Mouse (Mus musculus) neural tube, embryonic 14.5 days (tissue): ENCODE measurements around the gene Tapt1. TPM values are rescaled to one million over a fixed set of nuclear protein-coding genes. Genes with fewer than 3 reads are reported as not detected.

Experiments
- ATAC-seq: fragments of 200-750 bp; cut with Nextera tagmentation; 2 replicates; pipeline ENCODE4 v1.8.0; 2017; ENCODE audit warnings: low read depth, mild to moderate bottlenecking, moderate TSS enrichment, moderate library complexity
- H3K27ac ChIP-seq: fragments of 300-500 bp; sonication (generic); 2 replicates; pipeline ENCODE4 v1.5.1; 2014; ENCODE audit warnings: low read depth, mild to moderate bottlenecking, control low read depth, low read length, moderate library complexity, mixed read lengths
- H3K27me3 ChIP-seq: fragments of 300-500 bp; sonication (generic); 2 replicates; pipeline ENCODE4 v1.6.1; 2014; ENCODE audit warnings: low read length; ENCODE audit not compliant: control insufficient read depth, insufficient read depth
- H3K36me3 ChIP-seq: fragments of 300-500 bp; sonication (generic); 2 replicates; pipeline ENCODE4 v1.6.1; 2014; ENCODE audit warnings: low read length, mixed read lengths; ENCODE audit not compliant: control insufficient read depth, insufficient read depth
- H3K4me1 ChIP-seq: fragments of 300-500 bp; sonication (generic); 2 replicates; pipeline ENCODE4 v1.6.1; 2014; ENCODE audit warnings: low read length; ENCODE audit not compliant: control insufficient read depth, insufficient read depth
- H3K4me2 ChIP-seq: fragments of 300-500 bp; sonication (generic); 2 replicates; pipeline ENCODE4 v1.6.1; 2014; ENCODE audit warnings: mild to moderate bottlenecking, low read depth, low read length, control low read depth
- H3K4me3 ChIP-seq: fragments of 300-500 bp; sonication (generic); 2 replicates; pipeline ENCODE4 v1.5.1; 2014; ENCODE audit warnings: low read depth, low read length, control low read depth, mixed read lengths
- H3K9ac ChIP-seq: fragments of 300-500 bp; sonication (generic); replicated peaks from 2 replicates; pipeline ENCODE4 v1.6.1; 2014; ENCODE audit warnings: low read depth, mild to moderate bottlenecking, control low read depth, low read length, mixed read lengths
- H3K9me3 ChIP-seq: fragments of 300-500 bp; sonication (generic); 2 replicates; pipeline ENCODE4 v1.6.1; 2016; ENCODE audit warnings: low read length; ENCODE audit not compliant: control insufficient read depth
- WGBS: fragments of 180-500 bp; shearing (Covaris S2); extraction: QIAGEN DNeasy Blood & Tissue Kit; methylation state at CpG from one replicate; pipeline ENCODE4 v1.1.7; 2014; 5-methylcytosine and 5-hydroxymethylcytosine counted together
- polyA plus RNA-seq: library from polyadenylated mRNA; unstranded; fragments of >200 nt; fragmentation: Nextera tagmentation; extraction: Ambion mirVana; gene quantifications from 2 replicates; pipeline ENCODE4 v1.2.1, GENCODE M21; 2014

Gene Tapt1
- polyA plus RNA-seq, 1 experiment from 2014 or later, result 42.4 TPM

- Histone ChIP-seq H3K4me1 (no peaks in the 10 kb centered on the region), H3K36me3 (no peaks in the 10 kb centered on the region), H3K9ac (no peak overlapping the region), H3K27me3 (no peaks in the 10 kb centered on the region), H3K4me2 (no peak overlapping the region), H3K4me3 (no peak overlapping the region), H3K27ac (no peak overlapping the region), H3K9me3 (no peaks in the 10 kb centered on the region)
- 75% methylated on average over 7 of the region's 7 CpGs for WGBS
- ATAC-seq, result no peak
Observed at GRCm38 (mm10) chr5:44239187-44240136, 13.0 kb upstream of the Tapt1 start.

GRCm38 (mm10) chr5:44238201-44238600 is 11.8 kb upstream of the Tapt1 start:
- Histone ChIP-seq H3K27ac (no peak overlapping the region), H3K36me3 (no peaks in the 10 kb centered on the region), H3K27me3 (no peaks in the 10 kb centered on the region), H3K4me2 (no peak overlapping the region), H3K4me3 (no peak overlapping the region), H3K9me3 (no peaks in the 10 kb centered on the region), H3K4me1 (no peaks in the 10 kb centered on the region), H3K9ac (no peak overlapping the region)
- ATAC-seq, result no peak
- 89% methylated on average over 7 of the region's 7 CpGs for WGBS

DNA sequence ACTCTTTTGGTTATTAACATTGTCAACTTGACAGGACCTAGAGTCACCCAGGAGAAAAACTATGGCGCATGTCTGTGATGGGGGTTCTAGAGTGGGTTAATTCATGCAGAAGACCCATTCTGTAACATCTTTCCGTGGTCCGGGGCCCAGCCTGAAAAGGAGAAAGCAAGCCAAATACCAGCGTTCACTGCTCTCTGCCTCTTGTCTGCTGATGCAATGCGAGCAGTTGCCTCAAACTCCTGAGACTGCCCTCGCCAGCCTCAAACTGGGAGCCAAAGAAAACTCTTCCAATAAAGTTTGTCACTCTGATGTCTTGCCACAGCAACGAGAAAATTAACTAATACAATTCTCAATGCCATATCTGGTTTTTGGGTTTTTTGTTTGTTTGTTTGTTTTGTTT is 8.2 kb upstream of the Tapt1 start:
- WGBS, result 88% methylated on average over 7 of the region's 7 CpGs
- Histone ChIP-seq H3K4me3 (no peak overlapping the region), H3K27me3 (no peaks in the 10 kb centered on the region), H3K27ac (no peak overlapping the region), H3K9me3 (no peaks in the 10 kb centered on the region), H3K9ac (no peak overlapping the region), H3K36me3 (no peaks in the 10 kb centered on the region), H3K4me2 (no peak overlapping the region), H3K4me1 (no peaks in the 10 kb centered on the region)
- no peak for ATAC-seq

GRCm38 (mm10) chr5:44233933-44234332 is 7.5 kb upstream of the Tapt1 start:
- no peak for ATAC-seq
- WGBS, result 90% methylated on average over 3 of the region's 3 CpGs
- H3K27ac ChIP-seq, result no peak overlapping the region
- no peaks in the 10 kb centered on the region for H3K36me3 ChIP-seq
- H3K4me3 ChIP-seq, result no peak overlapping the region
- H3K4me1 ChIP-seq, result no peaks in the 10 kb centered on the region
- H3K4me2 ChIP-seq, result no peak overlapping the region
- H3K9me3 ChIP-seq, result no peaks in the 10 kb centered on the region
- H3K27me3 ChIP-seq, result no peaks in the 10 kb centered on the region
- H3K9ac ChIP-seq, result no peak overlapping the region

- no peak overlapping the region for H3K9ac ChIP-seq
- no peak overlapping the region for H3K4me2 ChIP-seq
- WGBS, result 69% methylated on average over 4 of the region's 4 CpGs
- peaks cover 22% of the 10 kb centered on the region for H3K4me1 ChIP-seq
- no peaks in the 10 kb centered on the region for H3K36me3 ChIP-seq
- ATAC-seq, result no peak
- no peaks in the 10 kb centered on the region for H3K9me3 ChIP-seq
- no peaks in the 10 kb centered on the region for H3K27me3 ChIP-seq
- no peak overlapping the region for H3K4me3 ChIP-seq
- no peak overlapping the region for H3K27ac ChIP-seq
Observed at GRCm38 (mm10) chr5:44228756-44229155, 2.3 kb upstream of the Tapt1 start.

DNA sequence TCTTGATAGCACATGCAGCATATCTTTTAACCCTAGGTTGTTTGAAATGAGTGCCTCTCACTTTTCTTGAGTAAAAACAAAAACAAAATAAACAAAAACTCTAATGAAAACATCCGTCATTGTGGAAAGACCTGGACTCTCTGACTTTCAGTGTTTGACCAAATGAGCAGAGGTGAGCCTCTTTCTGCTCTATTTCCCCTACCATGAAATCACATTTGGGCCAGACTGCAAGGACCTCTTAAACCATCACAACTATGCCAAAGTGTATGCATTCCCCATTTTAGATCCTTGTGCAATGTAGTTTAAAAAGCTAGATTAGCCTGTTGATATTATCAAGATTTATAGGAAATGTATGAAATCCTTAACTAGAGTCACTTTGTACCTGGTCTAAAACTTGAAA is 1.9 kb upstream of the Tapt1 start:
- no peaks in the 10 kb centered on the region for H3K27me3 ChIP-seq
- 79% methylated on average over 1 of the region's 1 CpGs for WGBS

GRCm38 (mm10) chr5:44227462-44227840 is 1.0 kb upstream of the Tapt1 start:
- ATAC-seq, result no peak
- WGBS, result 8% methylated on average over 6 of the region's 6 CpGs
- Histone ChIP-seq H3K4me2 (peak overlapping the region; percentile 77), H3K36me3 (no peaks in the 10 kb centered on the region), H3K27me3 (no peaks in the 10 kb centered on the region), H3K4me1 (peaks cover 22% of the 10 kb centered on the region), H3K27ac (peak overlapping the region; percentile 92), H3K4me3 (peak overlapping the region; percentile 81), H3K9ac (peak overlapping the region; percentile 94), H3K9me3 (no peaks in the 10 kb centered on the region)

More for the DNA sequence above, 1.9 kb upstream of the Tapt1 start:
- Histone ChIP-seq H3K4me2 (no peak overlapping the region), H3K36me3 (no peaks in the 10 kb centered on the region), H3K27ac (no peak overlapping the region), H3K9me3 (no peaks in the 10 kb centered on the region), H3K4me1 (peaks cover 22% of the 10 kb centered on the region), H3K4me3 (no peak overlapping the region), H3K9ac (no peak overlapping the region)
- no peak for ATAC-seq

GRCm38 (mm10) chr5:44225911-44226520 is 410 bp downstream of the Tapt1 start:
- H3K27ac ChIP-seq, result peak overlapping the region; percentile 92
- H3K9me3 ChIP-seq, result no peaks in the 10 kb centered on the region
- no peaks in the 10 kb centered on the region for H3K36me3 ChIP-seq
- H3K4me1 ChIP-seq, result peaks cover 22% of the 10 kb centered on the region
- H3K27me3 ChIP-seq, result no peaks in the 10 kb centered on the region
- ATAC-seq, result no peak; the same call in none of the 2 replicates
- peak overlapping the region; percentile 77 for H3K4me2 ChIP-seq
- 1% methylated on average over 39 of the region's 72 CpGs for WGBS
- peak overlapping the region; percentile 94 for H3K9ac ChIP-seq
- H3K4me3 ChIP-seq, result peak overlapping the region; percentile 81

GRCm38 (mm10) chr5:44224916-44225600 is 1.4 kb downstream of the Tapt1 start:
- H3K4me2 ChIP-seq, result peak overlapping the region; percentile 77
- WGBS, result 61% methylated on average over 4 of the region's 4 CpGs
- no peak for ATAC-seq
- H3K4me1 ChIP-seq, result peaks cover 22% of the 10 kb centered on the region
- H3K9ac ChIP-seq, result no peak overlapping the region
- H3K4me3 ChIP-seq, result peak overlapping the region; percentile 81
- no peaks in the 10 kb centered on the region for H3K27me3 ChIP-seq
- H3K9me3 ChIP-seq, result no peaks in the 10 kb centered on the region
- H3K36me3 ChIP-seq, result no peaks in the 10 kb centered on the region
- H3K27ac ChIP-seq, result no peak overlapping the region
